Mouse (Mus musculus): ENCODE data around the gene Myo5c. TPM values are rescaled to one million over a fixed set of nuclear protein-coding genes. Genes with fewer than 3 reads are reported as not detected.
A peak's percentile ranks its signal among the peaks of the same experiment; 100 is the strongest.
"Not testable (repeated sequence)": the region's sequence is repeated elsewhere in the genome, so short reads cannot be mapped to it uniquely, and the experiment has no call there.

Gene Myo5c
- total RNA-seq, 1 experiment from 2014 or later: 4.8 TPM

- DNase-seq: no peak
Observed at GRCm38 (mm10) chr9:75244527-75244926, 12.7 kb downstream of the Myo5c start.

- no peak for DNase-seq
Observed at GRCm38 (mm10) chr9:75246080-75246930, 14.5 kb downstream of the Myo5c start.

GRCm38 (mm10) chr9:75247870-75248269, 16.1 kb downstream of the Myo5c start:
- DNase-seq: no peak

- DNase-seq: no peak
Observed at GRCm38 (mm10) chr9:75248359-75248758, 16.5 kb downstream of the Myo5c start.

GRCm38 (mm10) chr9:75248874-75249273, 17.1 kb downstream of the Myo5c start:
- DNase-seq: no peak

GRCm38 (mm10) chr9:75253158-75253557, 21.3 kb downstream of the Myo5c start:
- DNase-seq: not testable (repeated sequence)

GRCm38 (mm10) chr9:75253766-75254165, 21.9 kb downstream of the Myo5c start:
- no peak for DNase-seq

- no peak for DNase-seq
Observed at GRCm38 (mm10) chr9:75254196-75254955, 22.6 kb downstream of the Myo5c start.

- no peak for DNase-seq
Observed at GRCm38 (mm10) chr9:75255820-75256545, 24.2 kb downstream of the Myo5c start.

GRCm38 (mm10) chr9:75258792-75259191, 27.0 kb downstream of the Myo5c start:
- no peak for DNase-seq

GRCm38 (mm10) chr9:75259656-75260055, 27.8 kb downstream of the Myo5c start:
- DNase-seq: no peak

- DNase-seq: no peak
Observed at GRCm38 (mm10) chr9:75261332-75261872, 29.6 kb downstream of the Myo5c start.

- DNase-seq: no peak
Observed at GRCm38 (mm10) chr9:75262235-75262826, 30.5 kb downstream of the Myo5c start.

- no peak for DNase-seq
Observed at GRCm38 (mm10) chr9:75264008-75264718, 32.3 kb downstream of the Myo5c start.

- no peak for DNase-seq
Observed at GRCm38 (mm10) chr9:75267147-75267546, 35.3 kb downstream of the Myo5c start.

GRCm38 (mm10) chr9:75270382-75270781, 38.6 kb downstream of the Myo5c start:
- DNase-seq: no peak

- DNase-seq: no peak
Observed at GRCm38 (mm10) chr9:75271539-75271938, 39.7 kb downstream of the Myo5c start.

GRCm38 (mm10) chr9:75273646-75274045, 41.8 kb downstream of the Myo5c start:
- DNase-seq: no peak

- no peak for DNase-seq
Observed at GRCm38 (mm10) chr9:75274486-75274885, 42.7 kb downstream of the Myo5c start.

- DNase-seq: no peak
Observed at GRCm38 (mm10) chr9:75275051-75275450, 43.2 kb downstream of the Myo5c start.

GRCm38 (mm10) chr9:75280814-75281213, 49.0 kb downstream of the Myo5c start:
- peak; percentile 71 for DNase-seq

Measured in adrenal gland, postnatal 25 days (tissue).